ENCODE assay signal across 8 mouse cellular contexts in the genomic region with DNA sequence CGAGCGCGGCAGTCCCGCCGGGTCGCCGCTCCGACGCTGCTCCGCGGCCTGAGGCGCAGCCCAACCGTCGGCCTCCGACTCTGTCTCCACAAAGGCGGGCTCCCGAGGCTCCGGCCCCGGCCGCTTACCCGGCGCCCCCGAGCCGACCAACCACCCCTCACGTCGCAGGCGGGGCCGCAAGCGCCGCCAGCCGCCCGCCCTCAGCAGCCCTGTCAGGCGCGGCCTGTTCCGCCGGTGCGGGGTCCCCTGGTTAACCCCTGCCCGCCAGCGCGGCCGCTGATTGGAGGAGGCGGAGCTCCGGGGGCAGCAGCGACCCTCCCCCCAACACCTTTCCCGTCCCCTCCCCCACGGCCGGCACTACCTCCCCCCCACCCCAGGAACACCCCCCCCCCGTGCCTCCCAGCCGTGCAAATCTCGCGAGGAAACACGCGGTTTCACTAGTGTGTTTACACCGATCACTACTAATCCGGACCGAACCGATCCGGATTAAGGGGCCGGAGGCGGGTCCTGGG. TPM values are rescaled to one million over a fixed set of nuclear protein-coding genes. Genes with fewer than 3 reads are reported as not detected.
DNase-seq lines count a peak whose midpoint lies in the region; ATAC-seq and TF ChIP-seq lines count a peak whose summit lies in the region.

No protein-coding gene starts in this region.

- WGBS in cerebellum, adult 2 months = 1% methylated on average over 57 of the region's 60 CpGs
- under 1% methylated on average over 60 of the region's 60 CpGs for WGBS in hindbrain, embryonic 10.5 days
- under 1% methylated on average over 27 of the region's 60 CpGs for WGBS in lung, postnatal 0 days

- H3K27ac ChIP-seq in MEL (ENCODE audit: control insufficient read depth, low read depth, low read length) = peak overlapping the region; percentile 46
- peak overlapping the region; percentile 88 for H3K27ac ChIP-seq in cerebellum, adult 2 months (ENCODE audit: insufficient read depth, low read length)
- H3K27ac ChIP-seq in hindbrain, embryonic 10.5 days = peak overlapping the region; percentile 99
- peak overlapping the region; percentile 97 for H3K27ac ChIP-seq in lung, postnatal 0 days (ENCODE audit: low read length)

- H3K79me2 ChIP-seq in MEL (ENCODE audit: control insufficient read depth, insufficient read depth, low read length, poor library complexity) = peaks cover 49% of the 10 kb centered on the region

- ATAC-seq in lung, postnatal 0 days = peak; percentile 96

- H3K4me1 ChIP-seq in MEL (ENCODE audit: control insufficient read depth in 1 of 2, insufficient read depth in 2 of 2, low read length in 2 of 2) = peaks cover 13 to 14% of the 10 kb centered on the region in 2 experiments
- no peaks in the 10 kb centered on the region for H3K4me1 ChIP-seq in cerebellum, adult 2 months (ENCODE audit: control insufficient read depth, insufficient read depth, low read length)
- peaks cover 29% of the 10 kb centered on the region for H3K4me1 ChIP-seq in hindbrain, embryonic 10.5 days (replicated peaks)
- peaks cover 16% of the 10 kb centered on the region; the same call in 1 of the 2 replicates for H3K4me1 ChIP-seq in lung, postnatal 0 days (ENCODE audit: insufficient read depth, low read depth, low read length)

- peak in 1 of 2 experiments; percentile 54; a peak in 2 of 4 replicates for TF ChIP-seq EP300 in MEL (IDR thresholded peaks at IDR 0.05; ENCODE audit: low read depth in 1 of 2, low read length in 2 of 2)
- no peak for TF ChIP-seq EP300 in lung, postnatal 0 days (IDR thresholded peaks at IDR 0.05)

- peaks cover 16 to 32% of the 10 kb centered on the region in 2 experiments for H3K36me3 ChIP-seq in MEL (ENCODE audit: control insufficient read depth in 1 of 2, insufficient read depth in 2 of 2, low read length in 2 of 2)
- H3K36me3 ChIP-seq in hindbrain, embryonic 10.5 days = peaks cover 38% of the 10 kb centered on the region
- H3K36me3 ChIP-seq in lung, postnatal 0 days (ENCODE audit: insufficient read depth, low read length) = 0 out of 2 replicates have a peak, but pooled peaks cover 5% of the 10 kb centered on the region

- peak overlapping the region; percentile 100 for H3K9ac ChIP-seq in MEL (ENCODE audit: control insufficient read depth, low read depth, low read length, poor library complexity, severe bottlenecking)
- H3K9ac ChIP-seq in lung, postnatal 0 days (replicated peaks; ENCODE audit: low read depth) = peak overlapping the region; percentile 99

- peak; percentile 96 for DNase-seq in MEL (ENCODE audit: low read depth, low spot score)
- DNase-seq in cerebellum, adult 2 months = peak; percentile 89
- peak; percentile 94 for DNase-seq in forelimb bud, embryonic 11.5 days (ENCODE audit: low read depth, low spot score)
- DNase-seq in hindbrain, embryonic 10.5 days (ENCODE audit: low spot score) = peak; percentile 95
- peak; percentile 88 for DNase-seq in layer of hippocampus, adult 9-11 months
- DNase-seq in lung, postnatal 0 days (ENCODE audit: low spot score) = peak; percentile 96
- peak; percentile 89 for DNase-seq in ovary, postnatal 14 days (ENCODE audit: low spot score)
- DNase-seq in thymus, postnatal 14 days = peak; percentile 98

- peak overlapping the region; percentile 82 to 88 for H3K4me3 ChIP-seq in MEL (ENCODE audit: control insufficient read depth in 1 of 2, insufficient read depth in 1 of 2, low read depth in 2 of 2, low read length in 2 of 2)
- peak overlapping the region; percentile 83 for H3K4me3 ChIP-seq in cerebellum, adult 2 months (replicated peaks; ENCODE audit: insufficient read depth, low read depth, low read length)
- peak overlapping the region; percentile 97 for H3K4me3 ChIP-seq in hindbrain, embryonic 10.5 days
- H3K4me3 ChIP-seq in lung, postnatal 0 days (ENCODE audit: low read depth, low read length) = peak overlapping the region; percentile 75

- no peak for TF ChIP-seq CTCF in MEL (IDR thresholded peaks at IDR 0.05 in 2 of 3, conservative IDR thresholded peaks at IDR 0.05 in 1 of 3; ENCODE audit: control insufficient read depth in 1 of 3, insufficient read depth in 1 of 3, low read depth in 2 of 3, low read length in 3 of 3, poor library complexity in 1 of 3, severe bottlenecking in 1 of 3)
- TF ChIP-seq CTCF in cerebellum, adult 2 months (IDR thresholded peaks at IDR 0.05; ENCODE audit: borderline replicate concordance, insufficient read depth, low read depth, low read length) = no peak
- no peak; the same call in 1 of the 2 replicates for TF ChIP-seq CTCF in lung, postnatal 0 days (IDR thresholded peaks at IDR 0.05)

- no peak for TF ChIP-seq RAD21 in MEL (IDR thresholded peaks at IDR 0.05; ENCODE audit: low read depth, low read length)

- TF ChIP-seq POLR2A in MEL (IDR thresholded peaks at IDR 0.05; ENCODE audit: control insufficient read depth in 1 of 2, insufficient read depth in 1 of 2, low read depth in 1 of 2, low read length in 2 of 2, poor library complexity in 1 of 2) = peak; percentile 85 to 87
- 0 out of 2 replicates have a peak, but pooled peaks have one; percentile 10 for TF ChIP-seq POLR2A in cerebellum, adult 2 months (IDR thresholded peaks at IDR 0.05; ENCODE audit: borderline replicate concordance, insufficient read depth, low read length)

- peak overlapping the region; percentile 87 for H3K4me2 ChIP-seq in lung, postnatal 0 days (replicated peaks; ENCODE audit: low read depth, low read length)

- H3K27me3 ChIP-seq in MEL (ENCODE audit: control insufficient read depth in 1 of 2, insufficient read depth in 2 of 2, low read length in 2 of 2) = no peaks in the 10 kb centered on the region
- no peaks in the 10 kb centered on the region for H3K27me3 ChIP-seq in cerebellum, adult 2 months (ENCODE audit: control insufficient read depth, insufficient read depth, low read length)
- H3K27me3 ChIP-seq in hindbrain, embryonic 10.5 days (ENCODE audit: insufficient read depth, poor library complexity, severe bottlenecking) = no peaks in the 10 kb centered on the region
- H3K27me3 ChIP-seq in lung, postnatal 0 days (replicated peaks; ENCODE audit: insufficient read depth, low read length) = no peaks in the 10 kb centered on the region

- no peaks in the 10 kb centered on the region for H3K9me3 ChIP-seq in MEL (replicated peaks; ENCODE audit: insufficient read depth, low read length)
- no peaks in the 10 kb centered on the region for H3K9me3 ChIP-seq in hindbrain, embryonic 10.5 days
- H3K9me3 ChIP-seq in lung, postnatal 0 days (ENCODE audit: low read length) = no peaks in the 10 kb centered on the region

TF ChIP-seq in MEL, 35 proteins besides CTCF, POLR2A, EP300 and RAD21 (continues in another document):
- TF ChIP-seq NRF1 (IDR thresholded peaks at IDR 0.05; ENCODE audit: insufficient read depth, low read depth, low read length, poor library complexity, severe bottlenecking) (peak; percentile 30; the same call in 1 of the 2 replicates), MYC (IDR thresholded peaks at IDR 0.05; ENCODE audit: low read depth, low read length) (no peak), HCFC1 (IDR thresholded peaks at IDR 0.05; ENCODE audit: low read depth, low read length) (peak; percentile 68), TBP (IDR thresholded peaks at IDR 0.05; ENCODE audit: low read depth, low read length) (peak; percentile 20; the same call in 1 of the 2 replicates), UBTF (IDR thresholded peaks at IDR 0.05; ENCODE audit: borderline replicate concordance, insufficient read depth, low read depth, low read length) (no peak; the same call in 1 of the 2 replicates), ETS1 (IDR thresholded peaks at IDR 0.05; ENCODE audit: low read depth, low read length) (peak; percentile 61), NELFE (IDR thresholded peaks at IDR 0.05; ENCODE audit: low read depth, low read length) (peak; percentile 87), POLR2AphosphoS2 (IDR thresholded peaks at IDR 0.05; ENCODE audit: low read length) (peak; percentile 58; the same call in 1 of the 2 replicates), ZC3H11A (IDR thresholded peaks at IDR 0.05; ENCODE audit: low read depth, low read length) (no peak), ELF1 (IDR thresholded peaks at IDR 0.05; ENCODE audit: low read depth, low read length) (peak; percentile 60), TCF12 (IDR thresholded peaks at IDR 0.05; ENCODE audit: low read depth, low read length) (peak; percentile 78), CHD2 (IDR thresholded peaks at IDR 0.05; ENCODE audit: low read length) (peak; percentile 86), TAL1 (IDR thresholded peaks at IDR 0.05; ENCODE audit: low read length) (no peak), RCOR1 (IDR thresholded peaks at IDR 0.05; ENCODE audit: low read depth, low read length) (peak; percentile 44; the same call in 1 of the 2 replicates), KAT2A (conservative IDR thresholded peaks at IDR 0.05; ENCODE audit: low read depth, low read length) (no peak; the same call in 1 of the 2 replicates), USF2 (IDR thresholded peaks at IDR 0.05; ENCODE audit: borderline replicate concordance in 1 of 2, insufficient read depth in 1 of 2, low read depth in 1 of 2, low read length in 2 of 2) (no peak), MEF2A (IDR thresholded peaks at IDR 0.05; ENCODE audit: extremely low read depth, insufficient replicate concordance, low read depth, low read length, poor library complexity, severe bottlenecking) (no peak)

RNA-seq across cellular contexts. Expression of a gene that starts 2.6 kb away (rescaled TPM):
- total RNA-seq in MEL (2012; rRNA removed) = 52.7 and 60.9 TPM in 2 replicates
- 10 to 100 TPM in 1 of 2 experiments, not detected in 1; 46.5 TPM for polyA plus RNA-seq in MEL (2012; ENCODE audit: insufficient read depth in 1 of 2, insufficient read length in 2 of 2, low read depth in 1 of 2, low replicate concordance in 2 of 2, missing spikeins in 1 of 2)
- 44.6 and 48.7 TPM in 2 replicates for polyA plus RNA-seq in cerebellum, adult 2 months (2012; rRNA removed)
- polyA plus RNA-seq in hindbrain, embryonic 10.5 days (2016; fragmentation: Nextera tagmentation; extraction: Ambion mirVana) = 18.7 and 21.9 TPM in 2 replicates
- 14.4 and 14.8 TPM in 2 replicates for polyA plus RNA-seq in lung, postnatal 0 days (2015; fragmentation: Nextera tagmentation; extraction: Ambion mirVana)

RNA-seq across cellular contexts. Expression of a gene that starts 34.5 kb away (rescaled TPM):
- total RNA-seq in MEL (2012; rRNA removed) = not detected in 2 replicates
- polyA plus RNA-seq in MEL (2012; ENCODE audit: insufficient read depth in 1 of 2, insufficient read length in 2 of 2, low read depth in 1 of 2, low replicate concordance in 2 of 2, missing spikeins in 1 of 2) = not detected
- not detected in 2 replicates for polyA plus RNA-seq in cerebellum, adult 2 months (2012; rRNA removed)
- not detected in 2 replicates for polyA plus RNA-seq in hindbrain, embryonic 10.5 days (2016; fragmentation: Nextera tagmentation; extraction: Ambion mirVana)
- not detected in 2 replicates for polyA plus RNA-seq in lung, postnatal 0 days (2015; fragmentation: Nextera tagmentation; extraction: Ambion mirVana)

RNA-seq across cellular contexts. Expression of a gene that starts 55.0 kb away (rescaled TPM):
- total RNA-seq in MEL (2012; rRNA removed) = 53.5 and 59.9 TPM in 2 replicates
- polyA plus RNA-seq in MEL (2012; ENCODE audit: insufficient read depth in 1 of 2, insufficient read length in 2 of 2, low read depth in 1 of 2, low replicate concordance in 2 of 2, missing spikeins in 1 of 2) = 10 to 100 TPM in 1 of 2 experiments, not detected in 1; 61.7 TPM
- polyA plus RNA-seq in cerebellum, adult 2 months (2012; rRNA removed) = 26.2 and 27.9 TPM in 2 replicates
- polyA plus RNA-seq in hindbrain, embryonic 10.5 days (2016; fragmentation: Nextera tagmentation; extraction: Ambion mirVana) = 43.2 and 50.5 TPM in 2 replicates
- polyA plus RNA-seq in lung, postnatal 0 days (2015; fragmentation: Nextera tagmentation; extraction: Ambion mirVana) = 14.9 and 16.2 TPM in 2 replicates

Comparison
In these comparisons a context has a peak if more than half of its experiments do, and no peak if none do; other contexts are left out.
1. Peak in every context shown above with its lines: DNase-seq, ATAC-seq, H3K4me3 ChIP-seq and H3K27ac ChIP-seq.
2. H3K27ac ChIP-seq: peak in every context shown above with its lines; median percentile 99 in hindbrain, embryonic 10.5 days; 97 in lung, postnatal 0 days; 88 in cerebellum, adult 2 months; 46 in MEL.